Mouse (Mus musculus) mesoderm, embryonic 11.5 days (tissue): ENCODE data around the gene Atf6b.

Experiments used
- DNase-seq: peaks from one replicate; pipeline ENCODE4 v3.0.0-alpha.2; 2012; ENCODE audit warnings: low read depth, low spot score

Atf6b gene

GRCm38 (mm10) chr17:34692906-34693305 is 46.0 kb downstream of the Atf6b start:
- no peak for DNase-seq

DNA sequence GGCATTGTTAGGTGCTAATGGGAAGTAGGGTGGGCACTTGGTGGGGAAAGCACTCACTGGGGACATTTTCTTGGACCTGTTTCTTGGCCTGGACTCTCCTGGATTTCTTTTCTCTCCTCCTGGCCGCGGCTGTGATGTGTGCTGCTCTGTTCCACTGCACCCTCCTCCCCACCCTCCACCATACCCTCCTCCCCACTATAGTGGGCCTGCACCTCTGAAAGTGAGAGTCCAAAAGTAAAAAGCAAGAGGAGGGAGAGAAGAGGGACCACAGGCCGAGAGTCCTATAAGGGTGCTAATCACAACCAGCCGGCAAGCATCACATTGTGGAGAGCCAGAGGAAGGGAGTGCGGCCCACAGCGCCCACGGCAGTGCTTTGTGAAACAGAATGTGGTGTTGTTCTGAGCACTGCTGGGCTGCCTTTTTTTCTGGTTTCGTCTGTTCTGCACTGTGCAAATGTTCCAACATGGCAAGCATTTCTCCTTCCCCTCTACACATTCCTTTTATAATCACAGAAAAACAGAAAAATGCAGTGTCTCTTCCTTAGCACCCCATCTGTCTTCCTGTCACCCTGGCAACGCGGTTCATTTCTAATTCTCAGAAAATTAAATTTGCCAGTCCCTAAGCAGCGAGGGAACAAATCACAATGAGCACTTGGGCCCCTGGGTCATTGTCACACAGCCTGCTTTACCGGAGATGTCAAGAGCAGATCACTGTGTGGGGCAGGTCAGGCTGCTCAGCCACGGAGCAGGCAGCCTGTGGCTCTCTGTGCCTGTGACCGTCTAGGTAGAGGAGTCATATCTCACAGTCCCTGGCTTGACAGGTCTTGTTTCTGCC is 52.8 kb downstream of the Atf6b start:
- peak; percentile 13 for DNase-seq

GRCm38 (mm10) chr17:34700671-34701071 is 53.7 kb downstream of the Atf6b start:
- DNase-seq, result no peak
